Mouse (Mus musculus): ENCODE results near the gene Sftpd.

- TF ChIP-seq CTCF (IDR thresholded peaks at IDR 0.05; ENCODE audit: control insufficient read depth, insufficient read depth, insufficient read length) = no peak
- TF ChIP-seq CEBPB (IDR thresholded peaks at IDR 0.05; ENCODE audit: low read depth) = no peak
- TF ChIP-seq MYOD1 (IDR thresholded peaks at IDR 0.05; ENCODE audit: control insufficient read depth, insufficient read length, low read depth) = no peak
- no peak for TF ChIP-seq MAX (IDR thresholded peaks at IDR 0.05)
- no peak for TF ChIP-seq MYOG (IDR thresholded peaks at IDR 0.05; ENCODE audit: control insufficient read depth, extremely low read depth, insufficient read length)
- no peak for TF ChIP-seq USF1 (IDR thresholded peaks at IDR 0.05; ENCODE audit: low read depth)
These were observed 33.6 kb downstream of the Sftpd start, which contains the start of gene Mbl1 for GRCm38 (mm10) chr14:41151220-41151898.
